Mouse (Mus musculus): Measurements from ENCODE around the gene Nrip2. TPM values are rescaled to one million over a fixed set of nuclear protein-coding genes. Genes with fewer than 3 reads are reported as not detected.
A peak's percentile ranks its signal among the peaks of the same experiment; 100 is the strongest.
"Not testable (repeated sequence)": the region's sequence is repeated elsewhere in the genome, so short reads cannot be mapped to it uniquely, and the experiment has no call there.

Gene Nrip2
- polyA plus RNA-seq, 1 experiment from 2014 or later, result 5.5 TPM

- Histone ChIP-seq H3K4me1 (ENCODE audit: control insufficient read depth, insufficient read depth, low read length) (peaks cover 22% of the 10 kb centered on the region), H3K4me2 (ENCODE audit: low read depth, low read length) (peak overlapping the region; percentile 71), H3K4me3 (replicated peaks; ENCODE audit: low read length) (peak overlapping the region; percentile 90), H3K36me3 (ENCODE audit: control insufficient read depth, insufficient read depth, low read length) (peaks cover 14% of the 10 kb centered on the region; the same call in 1 of the 2 replicates), H3K9me3 (replicated peaks; ENCODE audit: control insufficient read depth, low read length) (no peaks in the 10 kb centered on the region), H3K27ac (ENCODE audit: low read length) (peak overlapping the region; percentile 97), H3K9ac (ENCODE audit: low read length) (peak overlapping the region; percentile 96), H3K27me3 (ENCODE audit: control insufficient read depth, insufficient read depth, low read length) (no peaks in the 10 kb centered on the region)
- ATAC-seq (ENCODE audit: insufficient read depth, low FRiP score), result peak; percentile 6; the same call in 1 of the 2 replicates
- 2% methylated on average over 46 of the region's 46 CpGs for WGBS
These were observed 35.9 kb upstream of the Nrip2 start for GRCm38 (mm10) chr6:128363007-128363825.

DNA sequence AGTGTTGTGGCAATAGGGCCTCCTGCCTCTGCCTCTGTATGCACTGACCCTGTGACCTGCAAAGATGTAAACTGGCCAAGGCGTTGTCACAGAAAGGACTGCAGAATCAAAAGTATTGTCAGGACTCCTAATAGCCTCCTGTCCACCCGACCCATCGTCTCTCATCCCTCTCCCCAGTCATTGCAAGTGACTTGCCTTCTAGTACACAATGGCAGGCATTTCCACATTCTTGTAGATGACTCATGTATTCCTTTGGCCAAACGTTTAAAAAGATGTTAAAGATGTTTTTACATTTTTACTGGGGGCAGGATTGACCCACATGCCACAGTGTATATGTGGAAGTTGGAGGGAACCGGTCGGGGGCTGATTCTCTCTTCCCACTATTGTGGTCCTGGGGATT, 34.4 kb upstream of the Nrip2 start:
- Histone ChIP-seq H3K9ac (ENCODE audit: low read length) (no peak overlapping the region), H3K27me3 (ENCODE audit: control insufficient read depth, insufficient read depth, low read length) (no peaks in the 10 kb centered on the region), H3K4me1 (ENCODE audit: control insufficient read depth, insufficient read depth, low read length) (peaks cover 22% of the 10 kb centered on the region), H3K4me3 (replicated peaks; ENCODE audit: low read length) (no peak overlapping the region), H3K27ac (ENCODE audit: low read length) (no peak overlapping the region), H3K9me3 (replicated peaks; ENCODE audit: control insufficient read depth, low read length) (no peaks in the 10 kb centered on the region), H3K4me2 (ENCODE audit: low read depth, low read length) (peak overlapping the region; percentile 14; the same call in 1 of the 2 replicates), H3K36me3 (ENCODE audit: control insufficient read depth, insufficient read depth, low read length) (0 out of 2 replicates have a peak, but pooled peaks cover 10% of the 10 kb centered on the region)
- 60% methylated on average over 6 of the region's 6 CpGs for WGBS
- ATAC-seq (ENCODE audit: insufficient read depth, low FRiP score), result no peak

- H3K27me3 ChIP-seq (ENCODE audit: control insufficient read depth, insufficient read depth, low read length), result no peaks in the 10 kb centered on the region
- no peaks in the 10 kb centered on the region for H3K9me3 ChIP-seq (replicated peaks; ENCODE audit: control insufficient read depth, low read length)
- H3K36me3 ChIP-seq (ENCODE audit: control insufficient read depth, insufficient read depth, low read length), result peaks cover 14% of the 10 kb centered on the region; the same call in 1 of the 2 replicates
- H3K9ac ChIP-seq (ENCODE audit: low read length), result no peak overlapping the region
- no peak for ATAC-seq (ENCODE audit: insufficient read depth, low FRiP score)
- 94% methylated on average over 5 of the region's 5 CpGs for WGBS
- no peak overlapping the region for H3K4me2 ChIP-seq (ENCODE audit: low read depth, low read length)
- H3K4me3 ChIP-seq (replicated peaks; ENCODE audit: low read length), result no peak overlapping the region
- peaks cover 13% of the 10 kb centered on the region for H3K4me1 ChIP-seq (ENCODE audit: control insufficient read depth, insufficient read depth, low read length)
- H3K27ac ChIP-seq (ENCODE audit: low read length), result no peak overlapping the region
These were observed 32.6 kb upstream of the Nrip2 start for GRCm38 (mm10) chr6:128366466-128366865.

- 91% methylated on average over 5 of the region's 5 CpGs for WGBS
- Histone ChIP-seq H3K36me3 (ENCODE audit: control insufficient read depth, insufficient read depth, low read length) (peaks cover 21% of the 10 kb centered on the region), H3K4me1 (ENCODE audit: control insufficient read depth, insufficient read depth, low read length) (peaks cover 3% of the 10 kb centered on the region; the same call in 1 of the 2 replicates), H3K27me3 (ENCODE audit: control insufficient read depth, insufficient read depth, low read length) (no peaks in the 10 kb centered on the region), H3K4me3 (replicated peaks; ENCODE audit: low read length) (no peak overlapping the region), H3K27ac (ENCODE audit: low read length) (no peak overlapping the region), H3K9me3 (replicated peaks; ENCODE audit: control insufficient read depth, low read length) (no peaks in the 10 kb centered on the region), H3K9ac (ENCODE audit: low read length) (no peak overlapping the region), H3K4me2 (ENCODE audit: low read depth, low read length) (no peak overlapping the region)
- no peak for ATAC-seq (ENCODE audit: insufficient read depth, low FRiP score)
These were observed 29.1 kb upstream of the Nrip2 start for GRCm38 (mm10) chr6:128370040-128370439.

GRCm38 (mm10) chr6:128375192-128375591, 23.9 kb upstream of the Nrip2 start, which contains the start of the genes Tex52 and Gm44596:
Tex52 (plus strand) TSS chr6:128375456.
Gm44596 (plus strand) TSS chr6:128375503.
- WGBS, result 58% methylated on average over 6 of the region's 6 CpGs
- H3K9me3 ChIP-seq (replicated peaks; ENCODE audit: control insufficient read depth, low read length), result no peaks in the 10 kb centered on the region
- H3K4me2 ChIP-seq (ENCODE audit: low read depth, low read length), result no peak within 1 kb of the TSS
- H3K27me3 ChIP-seq (ENCODE audit: control insufficient read depth, insufficient read depth, low read length), result no peaks in the 10 kb centered on the region
- peak within 1 kb of the TSS; percentile 71 for H3K27ac ChIP-seq (ENCODE audit: low read length)
- no peak within 1 kb of the TSS for H3K9ac ChIP-seq (ENCODE audit: low read length)
- H3K4me3 ChIP-seq (replicated peaks; ENCODE audit: low read length), result no peak within 1 kb of the TSS
- ATAC-seq (ENCODE audit: insufficient read depth, low FRiP score), result peak; percentile 56
- no peaks in the 10 kb centered on the region for H3K4me1 ChIP-seq (ENCODE audit: control insufficient read depth, insufficient read depth, low read length)
- H3K36me3 ChIP-seq (ENCODE audit: control insufficient read depth, insufficient read depth, low read length), result peaks cover 11% of the 10 kb centered on the region

- peaks cover 7% of the 10 kb centered on the region for H3K36me3 ChIP-seq (ENCODE audit: control insufficient read depth, insufficient read depth, low read length)
- no peak overlapping the region for H3K9ac ChIP-seq (ENCODE audit: low read length)
- WGBS, result 81% methylated on average over 17 of the region's 17 CpGs
- H3K4me2 ChIP-seq (ENCODE audit: low read depth, low read length), result no peak overlapping the region
- no peaks in the 10 kb centered on the region for H3K27me3 ChIP-seq (ENCODE audit: control insufficient read depth, insufficient read depth, low read length)
- H3K4me1 ChIP-seq (ENCODE audit: control insufficient read depth, insufficient read depth, low read length), result no peaks in the 10 kb centered on the region
- no peaks in the 10 kb centered on the region for H3K9me3 ChIP-seq (replicated peaks; ENCODE audit: control insufficient read depth, low read length)
- no peak overlapping the region for H3K4me3 ChIP-seq (replicated peaks; ENCODE audit: low read length)
- no peak for ATAC-seq (ENCODE audit: insufficient read depth, low FRiP score)
- H3K27ac ChIP-seq (ENCODE audit: low read length), result peak overlapping the region; percentile 71; the same call in 1 of the 2 replicates
These were observed 22.6 kb upstream of the Nrip2 start for GRCm38 (mm10) chr6:128376371-128377085.

- H3K27ac ChIP-seq (ENCODE audit: low read length), result no peak overlapping the region
- ATAC-seq (ENCODE audit: insufficient read depth, low FRiP score), result no peak
- 82% methylated on average over 16 of the region's 16 CpGs for WGBS
These were observed 19.5 kb upstream of the Nrip2 start for GRCm38 (mm10) chr6:128379636-128380035.

DNA sequence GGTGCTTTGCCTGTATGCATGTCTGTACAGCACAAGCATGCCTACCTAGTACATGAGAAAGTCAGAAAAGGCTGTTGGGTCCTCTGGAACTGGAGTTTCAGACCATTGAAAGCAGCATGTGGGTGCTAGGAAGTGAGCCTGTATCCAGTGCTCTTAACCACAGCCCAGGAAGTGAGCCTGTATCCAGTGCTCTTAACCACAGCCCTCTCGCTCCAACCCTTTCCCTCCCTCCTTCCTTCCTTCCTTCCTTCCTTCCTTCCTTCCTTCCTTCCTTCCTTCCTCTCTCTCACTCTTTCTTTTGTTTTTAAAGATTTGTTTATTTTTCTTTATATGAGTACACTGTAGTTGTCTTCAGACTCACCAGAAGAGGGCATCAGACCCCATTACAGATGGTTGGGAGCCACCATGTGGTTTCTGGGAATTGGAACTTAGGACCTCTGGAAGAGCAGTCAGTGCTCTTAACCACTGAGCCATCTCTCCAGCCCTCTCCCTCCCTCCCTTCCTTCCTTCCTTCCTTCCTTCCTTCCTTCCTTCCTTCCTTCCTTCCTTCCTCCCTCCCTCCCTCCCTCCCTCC, 18.4 kb upstream of the Nrip2 start:
- not testable (repeated sequence) for H3K4me2 ChIP-seq (ENCODE audit: low read depth, low read length); H3K27ac ChIP-seq (ENCODE audit: low read length); H3K27me3 ChIP-seq (ENCODE audit: control insufficient read depth, insufficient read depth, low read length); H3K9ac ChIP-seq (ENCODE audit: low read length); H3K36me3 ChIP-seq (ENCODE audit: control insufficient read depth, insufficient read depth, low read length); H3K9me3 ChIP-seq (replicated peaks; ENCODE audit: control insufficient read depth, low read length); H3K4me1 ChIP-seq (ENCODE audit: control insufficient read depth, insufficient read depth, low read length); H3K4me3 ChIP-seq (replicated peaks; ENCODE audit: low read length); ATAC-seq (ENCODE audit: insufficient read depth, low FRiP score)
- WGBS, result 57% methylated on average over 1 of the region's 1 CpGs

More at GRCm38 (mm10) chr6:128379636-128380035, 19.5 kb upstream of the Nrip2 start:
- no peak overlapping the region for H3K9ac ChIP-seq (ENCODE audit: low read length)
- no peaks in the 10 kb centered on the region for H3K27me3 ChIP-seq (ENCODE audit: control insufficient read depth, insufficient read depth, low read length)
- no peak overlapping the region for H3K4me3 ChIP-seq (replicated peaks; ENCODE audit: low read length)
- H3K4me1 ChIP-seq (ENCODE audit: control insufficient read depth, insufficient read depth, low read length), result no peaks in the 10 kb centered on the region
- H3K4me2 ChIP-seq (ENCODE audit: low read depth, low read length), result no peak overlapping the region
- H3K9me3 ChIP-seq (replicated peaks; ENCODE audit: control insufficient read depth, low read length), result no peaks in the 10 kb centered on the region
- H3K36me3 ChIP-seq (ENCODE audit: control insufficient read depth, insufficient read depth, low read length), result no peaks in the 10 kb centered on the region
